Mouse (Mus musculus) thymus, postnatal 4 days (tissue): Measurements from ENCODE around the gene Gm9837.

Experiments
- DNase-seq: peaks from one replicate; pipeline ENCODE4 v3.0.0; 2021

Gene Gm9837

GRCm38 (mm10) chr11:53469968-53470695, at the start of gene Gm9837:
Gene Gm9837 (minus strand): TSS chr11:53470479.
- DNase-seq: peak; percentile 95

DNA sequence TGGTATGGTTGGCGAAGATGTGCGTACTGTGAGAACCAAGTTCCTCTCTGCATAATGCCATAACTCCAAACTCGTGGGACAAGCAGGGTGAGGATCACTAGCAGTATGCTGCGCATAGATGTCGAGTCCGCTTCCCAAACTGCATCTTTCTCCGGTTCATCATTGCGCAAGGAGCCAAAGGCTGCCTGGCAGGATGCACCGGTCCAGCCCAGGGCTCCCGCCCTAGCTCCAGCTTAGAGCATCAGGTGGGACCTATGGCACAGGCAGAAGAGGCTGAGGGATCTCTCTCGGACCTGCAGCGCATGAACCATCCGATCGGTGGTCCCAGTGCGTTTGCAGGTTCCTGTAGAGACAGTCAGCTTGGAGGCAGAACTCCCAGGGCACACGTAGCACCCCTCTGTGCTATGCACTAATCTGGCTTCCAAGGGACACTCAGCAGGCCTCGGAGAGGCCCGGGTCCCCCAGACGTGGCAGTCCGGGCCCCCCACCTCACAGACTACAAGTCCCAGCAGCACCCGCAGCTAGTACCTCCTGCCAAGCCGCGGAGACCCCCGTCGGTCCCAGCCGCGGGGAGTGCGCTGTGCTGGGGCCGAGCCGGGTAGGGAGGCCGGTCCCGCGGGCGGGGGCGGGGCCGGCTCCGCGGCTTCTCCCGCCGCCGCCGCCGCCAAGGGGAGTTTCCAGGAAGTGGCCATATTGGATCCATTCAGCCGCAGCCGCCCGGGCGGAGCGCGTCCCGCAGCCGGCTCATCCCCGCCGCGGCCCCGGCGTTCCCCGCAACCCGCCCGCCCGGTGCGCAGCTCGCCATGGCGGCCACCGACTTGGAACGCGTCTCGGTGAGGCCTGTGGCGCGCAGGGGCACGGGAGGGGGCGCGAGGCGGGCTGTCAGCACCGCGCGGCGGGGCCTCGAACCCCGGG, 49.2 kb upstream of the Gm9837 start, which contains the start of gene Sept8:
TSS of gene Sept8 (plus strand) at position 51 of the 915 bp plus-strand sequence.
- peak; percentile 71 for DNase-seq

GRCm38 (mm10) chr11:53518759-53519158, 48.5 kb upstream of the Gm9837 start:
- peak; percentile 33 for DNase-seq

GRCm38 (mm10) chr11:53516775-53517627, 46.7 kb upstream of the Gm9837 start:
- DNase-seq: peak; percentile 64

GRCm38 (mm10) chr11:53510351-53510750, 40.1 kb upstream of the Gm9837 start:
- no peak for DNase-seq

DNA sequence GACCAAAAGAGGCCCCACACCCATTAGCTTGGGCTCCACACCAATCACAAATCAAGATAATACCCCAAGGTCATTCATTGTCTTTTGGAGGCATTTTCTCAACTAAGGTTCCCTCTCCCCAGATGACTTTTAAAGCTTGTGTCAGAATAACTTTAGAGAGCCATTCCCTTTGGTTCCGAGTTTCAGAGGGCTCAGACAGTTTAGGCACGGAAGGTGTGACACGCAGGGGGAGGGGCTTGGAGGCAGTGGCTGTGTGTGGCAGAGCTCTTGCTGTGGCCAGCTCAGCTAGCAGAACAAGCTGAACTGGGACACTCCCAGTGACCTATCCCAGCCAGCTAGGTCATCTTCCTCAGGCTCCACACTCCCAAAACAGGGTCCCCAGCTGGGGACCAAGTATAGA, 38.3 kb upstream of the Gm9837 start:
- no peak for DNase-seq

- no peak for DNase-seq
Observed at GRCm38 (mm10) chr11:53508152-53508551, 37.9 kb upstream of the Gm9837 start.

GRCm38 (mm10) chr11:53507098-53507805, 37.0 kb upstream of the Gm9837 start:
- no peak for DNase-seq

DNA sequence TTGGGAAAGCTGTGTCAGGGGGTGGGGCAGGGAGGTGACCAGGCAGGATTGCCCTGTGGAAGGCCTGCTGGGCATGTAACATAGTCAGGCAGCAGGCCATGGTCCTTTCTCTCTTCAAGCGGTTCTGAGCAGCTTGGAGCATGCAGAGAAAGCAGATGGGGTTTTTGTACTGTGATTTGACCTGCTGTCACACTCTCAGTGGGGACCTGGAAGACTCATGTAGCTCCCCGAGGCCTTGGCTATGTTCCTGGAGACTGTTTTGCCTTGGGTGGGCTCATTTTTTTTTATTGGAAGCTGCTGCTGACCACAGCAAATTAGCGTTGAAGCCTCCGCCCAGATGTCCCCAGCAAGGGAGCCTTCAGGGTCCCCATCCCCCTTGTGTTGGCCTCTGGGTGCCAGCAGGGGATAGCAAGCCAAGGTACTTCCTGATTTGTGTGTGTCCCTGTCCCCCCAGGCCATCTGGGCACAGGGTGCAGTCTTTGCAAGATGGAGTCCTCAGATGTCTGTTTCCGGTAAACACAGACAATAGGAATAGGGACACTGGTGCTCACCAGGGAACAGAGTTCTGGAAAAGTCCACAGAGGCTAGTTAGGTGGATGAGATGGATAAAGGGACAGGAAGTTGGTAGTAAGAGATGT, 34.9 kb upstream of the Gm9837 start:
- DNase-seq: no peak

GRCm38 (mm10) chr11:53504376-53504775, 34.1 kb upstream of the Gm9837 start:
- DNase-seq: no peak

- DNase-seq: no peak
Observed at GRCm38 (mm10) chr11:53503738-53504137, 33.5 kb upstream of the Gm9837 start.

DNA sequence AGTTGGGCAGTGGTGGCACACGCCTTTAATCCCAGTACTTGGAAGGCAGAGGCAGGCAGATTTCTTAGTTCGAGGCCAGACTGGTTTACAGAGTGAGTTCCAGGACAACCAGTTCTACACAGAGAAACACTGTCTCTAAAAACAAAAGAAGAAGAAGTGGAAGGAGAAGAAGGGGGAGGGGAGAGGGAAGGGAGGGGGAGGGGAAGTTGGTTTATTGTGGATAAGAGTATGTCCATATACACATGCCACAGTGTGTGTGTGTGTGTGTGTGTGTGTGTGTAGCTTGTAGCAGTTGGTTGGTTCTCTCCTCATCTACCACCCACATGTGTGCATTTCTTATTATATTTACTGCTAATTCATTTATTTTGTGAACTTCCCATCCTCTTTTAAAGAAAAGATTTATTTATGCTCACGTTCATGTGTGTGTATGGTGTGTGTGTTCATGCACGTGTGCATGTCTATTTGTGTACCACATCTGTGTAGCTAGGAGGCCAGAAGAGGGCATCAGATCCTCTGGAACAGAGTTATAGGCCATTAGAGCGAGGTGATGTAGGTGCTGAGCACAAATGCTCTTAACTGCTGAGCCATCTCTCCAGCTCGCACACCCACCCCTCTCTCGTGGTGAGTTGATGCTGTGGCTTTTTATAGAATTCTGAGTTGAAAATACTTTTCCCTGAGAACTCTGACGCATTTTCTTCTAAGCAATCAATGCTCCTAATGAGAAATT, 31.9 kb upstream of the Gm9837 start:
- DNase-seq: no peak

DNA sequence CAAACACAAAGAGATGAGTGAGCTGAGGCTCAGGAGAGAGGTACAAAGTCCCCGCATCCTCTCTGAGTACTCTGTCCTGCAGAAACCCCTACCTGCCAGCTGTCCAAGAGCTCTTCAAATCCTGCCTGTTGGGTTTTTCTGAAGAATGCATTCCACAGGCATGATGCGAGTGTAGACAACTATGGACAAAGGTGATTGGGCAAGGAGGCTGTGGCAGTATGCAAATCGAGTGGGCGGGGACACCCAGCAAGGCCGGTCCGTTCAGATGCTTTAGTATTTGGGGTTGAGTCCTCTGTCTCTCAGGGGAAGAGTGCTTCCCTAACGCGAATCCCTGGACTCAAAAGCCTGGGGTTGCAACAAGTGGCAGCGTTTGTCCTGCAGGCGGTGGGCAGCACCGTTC, 30.3 kb upstream of the Gm9837 start:
- DNase-seq: no peak

GRCm38 (mm10) chr11:53496946-53497345, 26.7 kb upstream of the Gm9837 start:
- DNase-seq: peak; percentile 47

- no peak for DNase-seq
Observed at GRCm38 (mm10) chr11:53495417-53495816, 25.1 kb upstream of the Gm9837 start.

GRCm38 (mm10) chr11:53493243-53493955, 23.1 kb upstream of the Gm9837 start:
- no peak for DNase-seq

- DNase-seq: no peak
Observed at GRCm38 (mm10) chr11:53491954-53492401, 21.7 kb upstream of the Gm9837 start.

- DNase-seq: no peak
Observed at GRCm38 (mm10) chr11:53489421-53489820, 19.1 kb upstream of the Gm9837 start.

DNA sequence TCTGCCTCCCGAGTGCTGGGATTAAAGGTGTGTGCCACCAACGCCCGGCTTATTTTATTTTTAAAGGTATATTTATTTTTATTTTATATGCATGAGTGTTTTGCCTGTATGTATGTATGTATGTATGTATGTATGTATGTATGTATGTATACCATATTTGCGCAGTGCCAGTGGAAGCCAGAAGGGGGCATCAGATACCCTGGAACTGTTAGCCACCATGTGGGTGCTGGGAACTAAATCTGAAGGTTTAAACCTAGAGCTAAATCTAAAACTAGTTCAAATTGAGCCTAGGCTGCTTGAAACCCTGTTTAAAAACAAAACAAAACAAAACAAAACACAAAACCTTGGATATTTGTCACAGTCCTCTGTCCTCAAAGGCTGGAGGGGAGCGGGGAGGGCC, 18.7 kb upstream of the Gm9837 start:
- no peak for DNase-seq
